Mouse (Mus musculus): ENCODE results near the gene Lexm. TPM values are rescaled to one million over a fixed set of nuclear protein-coding genes. Genes with fewer than 3 reads are reported as not detected.

Lexm gene
- polyA plus RNA-seq, 1 experiment, result not detected

DNA sequence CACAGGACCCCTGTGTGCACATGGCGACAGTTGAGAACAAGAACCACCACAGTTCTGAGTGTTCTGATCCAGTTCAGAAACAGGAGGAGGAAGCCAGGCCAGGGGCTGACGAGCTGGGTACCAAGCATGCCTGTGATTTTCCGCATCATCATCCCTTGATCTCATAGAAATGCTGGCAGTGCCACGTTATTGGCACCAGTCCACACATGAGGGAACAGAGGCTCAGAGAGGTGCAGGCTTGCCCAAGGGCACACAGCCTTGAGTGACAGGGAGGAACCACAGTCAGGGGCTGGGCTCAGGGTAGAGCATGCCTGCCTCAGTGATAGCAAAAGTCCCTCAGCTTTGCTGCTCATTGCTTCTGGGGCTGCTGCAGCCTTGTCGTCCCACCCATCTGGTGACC lies 10.8 kb upstream of the Lexm start:
- Histone ChIP-seq H3K27me3 (replicated peaks; ENCODE audit: control insufficient read depth, insufficient read depth, low read length) (no peaks in the 10 kb centered on the region), H3K27ac (ENCODE audit: insufficient read depth, low read depth, low read length) (no peak overlapping the region), H3K4me1 (ENCODE audit: control insufficient read depth, insufficient read depth, low read length) (peaks cover 30% of the 10 kb centered on the region), H3K36me3 (ENCODE audit: control insufficient read depth, insufficient read depth, low read length) (no peaks in the 10 kb centered on the region), H3K4me3 (ENCODE audit: insufficient read depth, low read depth, low read length) (no peak overlapping the region)
- peak; percentile 44 for DNase-seq
- TF ChIP-seq POLR2A (IDR thresholded peaks at IDR 0.05; ENCODE audit: low read depth, low read length), result no peak
- TF ChIP-seq CTCF (conservative IDR thresholded peaks at IDR 0.05; ENCODE audit: insufficient read depth, insufficient read length, low read depth, low read length), result no peak
- WGBS, result 65% methylated on average over 5 of the region's 5 CpGs

DNA sequence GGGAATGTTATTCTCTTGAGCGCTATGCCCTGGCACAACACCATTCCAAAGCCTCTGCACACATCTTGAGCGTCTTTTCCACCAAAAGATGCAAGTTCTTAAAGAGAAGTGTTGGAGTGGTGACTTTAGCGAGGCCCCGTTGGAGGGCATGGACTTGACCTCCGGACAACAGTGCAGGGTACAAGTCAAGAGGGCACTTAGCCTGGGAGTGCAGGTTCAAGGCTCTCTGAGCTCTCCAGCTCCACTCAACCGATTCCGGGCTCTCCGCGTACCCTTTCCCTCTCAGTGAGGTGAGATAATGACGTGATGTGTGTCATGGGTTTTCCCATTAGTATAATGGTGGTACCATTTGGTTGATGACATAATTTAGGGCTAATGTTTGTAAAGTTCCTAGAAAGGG lies 7.2 kb upstream of the Lexm start:
- 81% methylated on average over 10 of the region's 10 CpGs for WGBS
- no peak for TF ChIP-seq POLR2A (IDR thresholded peaks at IDR 0.05; ENCODE audit: low read depth, low read length)
- no peak for TF ChIP-seq CTCF (conservative IDR thresholded peaks at IDR 0.05; ENCODE audit: insufficient read depth, insufficient read length, low read depth, low read length)
- H3K4me3 ChIP-seq (ENCODE audit: insufficient read depth, low read depth, low read length), result no peak overlapping the region

GRCm38 (mm10) chr4:106622712-106623111 lies 5.7 kb upstream of the Lexm start:
- Histone ChIP-seq H3K4me3 (ENCODE audit: insufficient read depth, low read depth, low read length) (peak overlapping the region; percentile 17; the same call in 1 of the 2 replicates), H3K4me1 (ENCODE audit: control insufficient read depth, insufficient read depth, low read length) (peaks cover 9% of the 10 kb centered on the region; the same call in 1 of the 2 replicates), H3K27me3 (replicated peaks; ENCODE audit: control insufficient read depth, insufficient read depth, low read length) (no peaks in the 10 kb centered on the region), H3K27ac (ENCODE audit: insufficient read depth, low read depth, low read length) (0 out of 2 replicates have a peak overlapping the region, but pooled peaks have one; percentile 8), H3K36me3 (ENCODE audit: control insufficient read depth, insufficient read depth, low read length) (no peaks in the 10 kb centered on the region)
- no peak for DNase-seq
- 33% methylated on average over 28 of the region's 28 CpGs for WGBS
- TF ChIP-seq POLR2A (IDR thresholded peaks at IDR 0.05; ENCODE audit: low read depth, low read length) (no peak), CTCF (conservative IDR thresholded peaks at IDR 0.05; ENCODE audit: insufficient read depth, insufficient read length, low read depth, low read length) (no peak)

More for the DNA sequence above, 7.2 kb upstream of the Lexm start:
- Histone ChIP-seq H3K36me3 (ENCODE audit: control insufficient read depth, insufficient read depth, low read length) (no peaks in the 10 kb centered on the region), H3K27ac (ENCODE audit: insufficient read depth, low read depth, low read length) (no peak overlapping the region), H3K4me1 (ENCODE audit: control insufficient read depth, insufficient read depth, low read length) (peaks cover 19% of the 10 kb centered on the region), H3K27me3 (replicated peaks; ENCODE audit: control insufficient read depth, insufficient read depth, low read length) (no peaks in the 10 kb centered on the region)
- peak; percentile 50 for DNase-seq

GRCm38 (mm10) chr4:106622030-106622493 lies 5.0 kb upstream of the Lexm start, which contains the start of gene Ttc22:
Gene Ttc22 (plus strand): TSS chr4:106622432.
- peak within 1 kb of the TSS; percentile 17 for H3K4me3 ChIP-seq (ENCODE audit: insufficient read depth, low read depth, low read length)
- H3K27me3 ChIP-seq (replicated peaks; ENCODE audit: control insufficient read depth, insufficient read depth, low read length), result no peaks in the 10 kb centered on the region
- peak; percentile 94 for DNase-seq
- H3K36me3 ChIP-seq (ENCODE audit: control insufficient read depth, insufficient read depth, low read length), result no peaks in the 10 kb centered on the region
- WGBS, result 17% methylated on average over 16 of the region's 16 CpGs
- peaks cover 9% of the 10 kb centered on the region; the same call in 1 of the 2 replicates for H3K4me1 ChIP-seq (ENCODE audit: control insufficient read depth, insufficient read depth, low read length)
- H3K27ac ChIP-seq (ENCODE audit: insufficient read depth, low read depth, low read length), result peak within 1 kb of the TSS; percentile 54
- TF ChIP-seq CTCF (conservative IDR thresholded peaks at IDR 0.05; ENCODE audit: insufficient read depth, insufficient read length, low read depth, low read length), result no peak
- TF ChIP-seq POLR2A (IDR thresholded peaks at IDR 0.05; ENCODE audit: low read depth, low read length), result no peak

- H3K4me1 ChIP-seq (ENCODE audit: control insufficient read depth, insufficient read depth, low read length), result peaks cover 9% of the 10 kb centered on the region; the same call in 1 of the 2 replicates
- H3K27ac ChIP-seq (ENCODE audit: insufficient read depth, low read depth, low read length), result peak overlapping the region; percentile 54
- TF ChIP-seq POLR2A (IDR thresholded peaks at IDR 0.05; ENCODE audit: low read depth, low read length) (no peak), CTCF (conservative IDR thresholded peaks at IDR 0.05; ENCODE audit: insufficient read depth, insufficient read length, low read depth, low read length) (no peak)
- no peaks in the 10 kb centered on the region for H3K27me3 ChIP-seq (replicated peaks; ENCODE audit: control insufficient read depth, insufficient read depth, low read length)
- H3K4me3 ChIP-seq (ENCODE audit: insufficient read depth, low read depth, low read length), result no peak overlapping the region
- WGBS, result 53% methylated on average over 3 of the region's 3 CpGs
- peak; percentile 84 for DNase-seq
- H3K36me3 ChIP-seq (ENCODE audit: control insufficient read depth, insufficient read depth, low read length), result no peaks in the 10 kb centered on the region
Observed at GRCm38 (mm10) chr4:106621428-106621827, 4.4 kb upstream of the Lexm start.

- Histone ChIP-seq H3K27ac (ENCODE audit: insufficient read depth, low read depth, low read length) (no peak overlapping the region), H3K36me3 (ENCODE audit: control insufficient read depth, insufficient read depth, low read length) (no peaks in the 10 kb centered on the region), H3K27me3 (replicated peaks; ENCODE audit: control insufficient read depth, insufficient read depth, low read length) (no peaks in the 10 kb centered on the region), H3K4me1 (ENCODE audit: control insufficient read depth, insufficient read depth, low read length) (peaks cover 9% of the 10 kb centered on the region; the same call in 1 of the 2 replicates), H3K4me3 (ENCODE audit: insufficient read depth, low read depth, low read length) (no peak overlapping the region)
- WGBS, result 73% methylated on average over 4 of the region's 4 CpGs
- TF ChIP-seq CTCF (conservative IDR thresholded peaks at IDR 0.05; ENCODE audit: insufficient read depth, insufficient read length, low read depth, low read length) (no peak; the same call in 1 of the 2 replicates), POLR2A (IDR thresholded peaks at IDR 0.05; ENCODE audit: low read depth, low read length) (no peak)
- DNase-seq, result peak; percentile 65
Observed at GRCm38 (mm10) chr4:106618898-106619297, 1.9 kb upstream of the Lexm start.

DNA sequence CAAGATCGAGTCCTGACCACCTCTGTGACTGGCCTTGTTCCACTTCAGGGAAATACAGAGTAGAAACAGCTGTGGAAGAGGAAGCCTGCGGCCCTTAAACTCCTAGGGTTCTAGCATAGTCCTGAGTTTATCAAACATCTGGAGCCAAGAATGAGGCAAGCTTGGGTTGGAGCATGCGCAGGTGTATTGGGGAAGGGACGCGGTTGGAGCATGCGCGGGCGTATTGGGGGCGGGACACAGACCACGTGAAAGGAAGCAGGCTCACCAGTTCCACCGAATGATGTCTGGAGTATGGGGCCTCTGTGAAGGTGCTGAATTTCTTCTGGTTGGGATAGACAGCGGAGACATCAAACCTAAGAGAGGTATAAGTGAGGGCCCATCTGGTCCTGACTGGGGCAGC lies 1.4 kb downstream of the Lexm start:
- no peak for DNase-seq
- Histone ChIP-seq H3K27me3 (replicated peaks; ENCODE audit: control insufficient read depth, insufficient read depth, low read length) (no peaks in the 10 kb centered on the region), H3K4me1 (ENCODE audit: control insufficient read depth, insufficient read depth, low read length) (peaks cover 5% of the 10 kb centered on the region; the same call in 1 of the 2 replicates), H3K27ac (ENCODE audit: insufficient read depth, low read depth, low read length) (no peak overlapping the region), H3K4me3 (ENCODE audit: insufficient read depth, low read depth, low read length) (no peak overlapping the region), H3K36me3 (ENCODE audit: control insufficient read depth, insufficient read depth, low read length) (no peaks in the 10 kb centered on the region)
- WGBS, result 86% methylated on average over 12 of the region's 12 CpGs
- TF ChIP-seq CTCF (conservative IDR thresholded peaks at IDR 0.05; ENCODE audit: insufficient read depth, insufficient read length, low read depth, low read length) (no peak), POLR2A (IDR thresholded peaks at IDR 0.05; ENCODE audit: low read depth, low read length) (no peak)
